Mouse (Mus musculus) liver, embryonic 12.5 days (tissue): ENCODE data around the gene Tmem38a. TPM values are rescaled to one million over a fixed set of nuclear protein-coding genes. Genes with fewer than 3 reads are reported as not detected.

Source experiments
- ATAC-seq: fragments of 200-750 bp; cut with Nextera tagmentation; 2 replicates; pipeline ENCODE4 v1.8.0; 2017; ENCODE audit warnings: moderate number of reproducible peaks, mild to moderate bottlenecking, moderate library complexity
- H3K27ac ChIP-seq: fragments of 300-500 bp; sonication (generic); 2 replicates; pipeline ENCODE4 v1.5.1; 2016; ENCODE audit warnings: mild to moderate bottlenecking
- H3K27me3 ChIP-seq: fragments of 300-500 bp; sonication (generic); replicated peaks from 2 replicates; pipeline ENCODE4 v1.6.1; 2016; ENCODE audit warnings: mild to moderate bottlenecking, moderate library complexity
- H3K36me3 ChIP-seq: fragments of 300-500 bp; sonication (generic); 2 replicates; pipeline ENCODE4 v1.6.1; 2016; ENCODE audit warnings: mild to moderate bottlenecking, moderate library complexity
- H3K4me1 ChIP-seq: fragments of 300-500 bp; sonication (generic); 2 replicates; pipeline ENCODE4 v1.6.1; 2016
- H3K4me2 ChIP-seq: fragments of 300-500 bp; sonication (generic); 2 replicates; pipeline ENCODE4 v1.6.1; 2016; ENCODE audit warnings: mild to moderate bottlenecking, moderate library complexity
- H3K4me3 ChIP-seq: fragments of 300-500 bp; sonication (generic); 2 replicates; pipeline ENCODE4 v1.5.1; 2016; ENCODE audit warnings: mild to moderate bottlenecking, moderate library complexity
- H3K9ac ChIP-seq: fragments of 300-500 bp; sonication (generic); 2 replicates; pipeline ENCODE4 v1.6.1; 2016; ENCODE audit warnings: mild to moderate bottlenecking, moderate library complexity
- H3K9me3 ChIP-seq: fragments of 300-500 bp; sonication (generic); replicated peaks from 2 replicates; pipeline ENCODE4 v1.6.1; 2016; ENCODE audit warnings: mild to moderate bottlenecking, moderate library complexity
- WGBS: fragments of 180-500 bp; shearing (Covaris S2); methylation state at CpG from one replicate; pipeline ENCODE4 v1.1.7; 2016; ENCODE audit not compliant: insufficient replicate concordance; 5-methylcytosine and 5-hydroxymethylcytosine counted together
- microRNA-seq: library from miRNA; unstranded; fragments of <30 nt; microRNA quantifications from one replicate; pipeline ENCODE4, GENCODE M21; 2017
- polyA plus RNA-seq: library from polyadenylated mRNA; unstranded; fragments of >200 nt; fragmentation: Nextera tagmentation; extraction: Ambion mirVana; gene quantifications from 2 replicates; pipeline ENCODE4 v1.2.1, GENCODE M21; 2016

Gene Tmem38a
- polyA plus RNA-seq, 1 experiment from 2014 or later = 2.5 TPM

- H3K9ac ChIP-seq = no peak overlapping the region
- no peak overlapping the region for H3K27ac ChIP-seq
- no peaks in the 10 kb centered on the region for H3K36me3 ChIP-seq
- no peak for ATAC-seq
- H3K27me3 ChIP-seq = no peaks in the 10 kb centered on the region
- 0 out of 2 replicates have a peak, but pooled peaks cover 3% of the 10 kb centered on the region for H3K4me1 ChIP-seq
- H3K4me3 ChIP-seq = no peak overlapping the region
- 70% methylated on average over 7 of the region's 7 CpGs for WGBS
- H3K4me2 ChIP-seq = no peak overlapping the region
- H3K9me3 ChIP-seq = no peaks in the 10 kb centered on the region
Measured at GRCm38 (mm10) chr8:72589286-72589685, 17.4 kb downstream of the Tmem38a start.

GRCm38 (mm10) chr8:72590198-72590597 lies 18.3 kb downstream of the Tmem38a start:
- H3K4me2 ChIP-seq = no peak overlapping the region
- no peaks in the 10 kb centered on the region for H3K4me1 ChIP-seq
- no peak overlapping the region for H3K4me3 ChIP-seq
- 55% methylated on average over 2 of the region's 2 CpGs for WGBS
- ATAC-seq = no peak
- no peaks in the 10 kb centered on the region for H3K36me3 ChIP-seq
- H3K9ac ChIP-seq = no peak overlapping the region
- H3K9me3 ChIP-seq = no peaks in the 10 kb centered on the region
- H3K27ac ChIP-seq = no peak overlapping the region
- H3K27me3 ChIP-seq = no peaks in the 10 kb centered on the region

Small RNA genes within 50 kb of the gene (microRNA-seq; reads per million reads assigned to microRNA genes)
- gene Gm28019 = not detected

Other genes starting within 250 kb of the Tmem38a start
- 28.9 and 29.8 TPM in 2 replicates for gene Eps15l1, start 150.6 kb upstream of the Tmem38a start, polyA plus RNA-seq
- gene Calr3, start 128.2 kb upstream of the Tmem38a start, polyA plus RNA-seq = 1.0 and 1.1 TPM in 2 replicates
- 7.0 and 7.7 TPM in 2 replicates for gene 1700030K09Rik, start 128.2 kb upstream of the Tmem38a start, polyA plus RNA-seq
- gene Cherp, start 96.8 kb upstream of the Tmem38a start, polyA plus RNA-seq = 41.6 and 45.0 TPM in 2 replicates
- gene Slc35e1, start 79.4 kb upstream of the Tmem38a start, polyA plus RNA-seq = 17.1 and 17.7 TPM in 2 replicates
- 11.3 and 11.6 TPM in 2 replicates for gene Med26, start 23.8 kb upstream of the Tmem38a start, polyA plus RNA-seq
- gene Smim7, start 967 bp upstream of the Tmem38a start, polyA plus RNA-seq = 55.1 and 57.8 TPM in 2 replicates
- 0.01 TPM in 1 of 2 replicates, not detected in the other for gene Nwd1, start 74.7 kb downstream of the Tmem38a start, polyA plus RNA-seq
- 73.0 and 80.0 TPM in 2 replicates for gene Sin3b, start 151.2 kb downstream of the Tmem38a start, polyA plus RNA-seq
- gene F2rl3, start 189.8 kb downstream of the Tmem38a start, polyA plus RNA-seq = 6.6 TPM in 2 replicates